Mouse (Mus musculus): ENCODE measurements around the gene Chst11. TPM values are rescaled to one million over a fixed set of nuclear protein-coding genes. Genes with fewer than 3 reads are reported as not detected.

Gene Chst11
- polyA plus RNA-seq, 1 experiment = 22.7 TPM

GRCm38 (mm10) chr10:83101421-83102207, 116.3 kb downstream of the Chst11 start:
- DNase-seq (ENCODE audit: low read depth) = peak; percentile 59
- TF ChIP-seq CTCF (IDR thresholded peaks at IDR 0.05; ENCODE audit: borderline replicate concordance, extremely low read depth, insufficient read depth, insufficient read length) (no peak), POLR2A (IDR thresholded peaks at IDR 0.05; ENCODE audit: borderline replicate concordance, extremely low read depth, insufficient read depth, insufficient read length, poor library complexity, severe bottlenecking) (no peak)

GRCm38 (mm10) chr10:83102745-83103144, 117.4 kb downstream of the Chst11 start:
- TF ChIP-seq CTCF (IDR thresholded peaks at IDR 0.05; ENCODE audit: borderline replicate concordance, extremely low read depth, insufficient read depth, insufficient read length) (no peak), POLR2A (IDR thresholded peaks at IDR 0.05; ENCODE audit: borderline replicate concordance, extremely low read depth, insufficient read depth, insufficient read length, poor library complexity, severe bottlenecking) (no peak)
- peak; percentile 87 for DNase-seq (ENCODE audit: low read depth)

- no peak for DNase-seq (ENCODE audit: low read depth)
- TF ChIP-seq CTCF (IDR thresholded peaks at IDR 0.05; ENCODE audit: borderline replicate concordance, extremely low read depth, insufficient read depth, insufficient read length) = no peak
- TF ChIP-seq POLR2A (IDR thresholded peaks at IDR 0.05; ENCODE audit: borderline replicate concordance, extremely low read depth, insufficient read depth, insufficient read length, poor library complexity, severe bottlenecking) = no peak
These were observed 118.9 kb downstream of the Chst11 start for GRCm38 (mm10) chr10:83104221-83104620.

- peak; percentile 95 for DNase-seq (ENCODE audit: low read depth)
- TF ChIP-seq CTCF (IDR thresholded peaks at IDR 0.05; ENCODE audit: borderline replicate concordance, extremely low read depth, insufficient read depth, insufficient read length) = no peak
- no peak for TF ChIP-seq POLR2A (IDR thresholded peaks at IDR 0.05; ENCODE audit: borderline replicate concordance, extremely low read depth, insufficient read depth, insufficient read length, poor library complexity, severe bottlenecking)
These were observed 121.0 kb downstream of the Chst11 start for GRCm38 (mm10) chr10:83106152-83106746.

- TF ChIP-seq POLR2A (IDR thresholded peaks at IDR 0.05; ENCODE audit: borderline replicate concordance, extremely low read depth, insufficient read depth, insufficient read length, poor library complexity, severe bottlenecking) = no peak
- no peak for TF ChIP-seq CTCF (IDR thresholded peaks at IDR 0.05; ENCODE audit: borderline replicate concordance, extremely low read depth, insufficient read depth, insufficient read length)
- DNase-seq (ENCODE audit: low read depth) = peak; percentile 55
These were observed 122.1 kb downstream of the Chst11 start for GRCm38 (mm10) chr10:83107385-83107784.

- DNase-seq (ENCODE audit: low read depth) = peak; percentile 72
- TF ChIP-seq CTCF (IDR thresholded peaks at IDR 0.05; ENCODE audit: borderline replicate concordance, extremely low read depth, insufficient read depth, insufficient read length) (no peak), POLR2A (IDR thresholded peaks at IDR 0.05; ENCODE audit: borderline replicate concordance, extremely low read depth, insufficient read depth, insufficient read length, poor library complexity, severe bottlenecking) (no peak)
These were observed 122.8 kb downstream of the Chst11 start for GRCm38 (mm10) chr10:83107921-83108738.

- DNase-seq (ENCODE audit: low read depth) = no peak
- no peak for TF ChIP-seq POLR2A (IDR thresholded peaks at IDR 0.05; ENCODE audit: borderline replicate concordance, extremely low read depth, insufficient read depth, insufficient read length, poor library complexity, severe bottlenecking)
- no peak for TF ChIP-seq CTCF (IDR thresholded peaks at IDR 0.05; ENCODE audit: borderline replicate concordance, extremely low read depth, insufficient read depth, insufficient read length)
These were observed 123.6 kb downstream of the Chst11 start for GRCm38 (mm10) chr10:83108946-83109345.

GRCm38 (mm10) chr10:83111046-83111445, 125.7 kb downstream of the Chst11 start:
- TF ChIP-seq POLR2A (IDR thresholded peaks at IDR 0.05; ENCODE audit: borderline replicate concordance, extremely low read depth, insufficient read depth, insufficient read length, poor library complexity, severe bottlenecking) = no peak
- TF ChIP-seq CTCF (IDR thresholded peaks at IDR 0.05; ENCODE audit: borderline replicate concordance, extremely low read depth, insufficient read depth, insufficient read length) = no peak
- DNase-seq (ENCODE audit: low read depth) = no peak

- TF ChIP-seq CTCF (IDR thresholded peaks at IDR 0.05; ENCODE audit: borderline replicate concordance, extremely low read depth, insufficient read depth, insufficient read length) (no peak), POLR2A (IDR thresholded peaks at IDR 0.05; ENCODE audit: borderline replicate concordance, extremely low read depth, insufficient read depth, insufficient read length, poor library complexity, severe bottlenecking) (no peak)
- peak; percentile 67 for DNase-seq (ENCODE audit: low read depth)
These were observed 127.0 kb downstream of the Chst11 start for GRCm38 (mm10) chr10:83112345-83112744.

GRCm38 (mm10) chr10:83114564-83114963, 129.3 kb downstream of the Chst11 start:
- no peak for DNase-seq (ENCODE audit: low read depth)
- TF ChIP-seq CTCF (IDR thresholded peaks at IDR 0.05; ENCODE audit: borderline replicate concordance, extremely low read depth, insufficient read depth, insufficient read length) = no peak
- no peak for TF ChIP-seq POLR2A (IDR thresholded peaks at IDR 0.05; ENCODE audit: borderline replicate concordance, extremely low read depth, insufficient read depth, insufficient read length, poor library complexity, severe bottlenecking)

- DNase-seq (ENCODE audit: low read depth) = peak; percentile 81
- no peak for TF ChIP-seq POLR2A (IDR thresholded peaks at IDR 0.05; ENCODE audit: borderline replicate concordance, extremely low read depth, insufficient read depth, insufficient read length, poor library complexity, severe bottlenecking)
- TF ChIP-seq CTCF (IDR thresholded peaks at IDR 0.05; ENCODE audit: borderline replicate concordance, extremely low read depth, insufficient read depth, insufficient read length) = no peak
These were observed 131.6 kb downstream of the Chst11 start for GRCm38 (mm10) chr10:83116889-83117288.
